In genomic region chr9:22875231-22875630, GRCm38 (mm10) we compare ENCODE assay signal across 14 mouse cellular contexts.
DNase-seq lines count a peak whose midpoint lies in the region; ATAC-seq and TF ChIP-seq lines count a peak whose summit lies in the region.
"Had no signal": no experiment of that assay in that cellular context is flagged by ENCODE, and none has a peak within 500 bp of the region (broad histone marks: within the 10 kb centered on the region; RNA-seq: fewer than 3 reads in every experiment).

No protein-coding gene starts in this region.

- no peak for TF ChIP-seq POLR2A in liver, adult 2 months (IDR thresholded peaks at IDR 0.05; ENCODE audit: extremely low read depth, insufficient read depth, low read length)
- TF ChIP-seq POLR2A in limb, embryonic 14.5 days (IDR thresholded peaks at IDR 0.05; ENCODE audit: borderline replicate concordance, extremely low read depth, insufficient read depth, insufficient read length) = no peak

- 23% methylated on average over 1 of the region's 1 CpGs for whole genome bisulfite sequencing in liver, adult 2 months
- 83% methylated on average over 1 of the region's 1 CpGs for WGBS in liver, postnatal 0 days (ENCODE audit: insufficient replicate concordance)
- WGBS in forebrain, embryonic 14.5 days = 50% methylated on average over 1 of the region's 1 CpGs
- 14% methylated on average over 1 of the region's 1 CpGs for WGBS in limb, embryonic 14.5 days

- no peak for ATAC-seq in liver, postnatal 0 days
- ATAC-seq in forebrain, embryonic 14.5 days = peak; percentile 87
- ATAC-seq in limb, embryonic 14.5 days (ENCODE audit: low FRiP score, low read depth) = no peak
- ATAC-seq: intestine, embryonic 15.5 days had no signal

- peak; percentile 11 for DNase-seq in liver, adult 2 months (ENCODE audit: extremely low read depth, low read depth, low spot score)
- DNase-seq in liver, postnatal 0 days = no peak
- peak; percentile 78 for DNase-seq in cerebellum, adult 11-12 months
- peak; percentile 88 for DNase-seq in forebrain, embryonic 14.5 days (ENCODE audit: low spot score)
- peak; percentile 45 for DNase-seq in limb, embryonic 14.5 days (ENCODE audit: low spot score)
- DNase-seq in gastrocnemius, adult 8-10 months (ENCODE audit: low spot score in 2 of 2) = no peak
- no peak for DNase-seq in lung, postnatal 25 days (ENCODE audit: low spot score)
- DNase-seq in lung, adult 18-20 months = no peak
- DNase-seq: adrenal gland, adult 8-10 months; gastrocnemius, postnatal 10 days; right cerebral cortex, adult 18-20 months had no signal

- no peaks in the 10 kb centered on the region for H3K36me3 ChIP-seq in liver, adult 2 months (ENCODE audit: control insufficient read depth, insufficient read depth, low read length)
- no peaks in the 10 kb centered on the region for H3K36me3 ChIP-seq in liver, postnatal 0 days (replicated peaks; ENCODE audit: insufficient read depth, low read length)
- H3K36me3 ChIP-seq in forebrain, embryonic 14.5 days (ENCODE audit: control insufficient read depth, insufficient read depth, low read length) = no peaks in the 10 kb centered on the region
- H3K36me3 ChIP-seq in limb, embryonic 14.5 days (ENCODE audit: control insufficient read depth, insufficient read depth, low read length) = no peaks in the 10 kb centered on the region
- H3K36me3 ChIP-seq: embryonic facial prominence, embryonic 12.5 days; heart, embryonic 13.5 days; intestine, embryonic 15.5 days had no signal

- H3K4me2 ChIP-seq in liver, postnatal 0 days (ENCODE audit: low read depth, low read length) = no peak overlapping the region
- no peak overlapping the region for H3K4me2 ChIP-seq in forebrain, embryonic 14.5 days (ENCODE audit: low read length)
- H3K4me2 ChIP-seq in limb, embryonic 14.5 days (replicated peaks; ENCODE audit: low read depth, low read length, severe bottlenecking) = no peak overlapping the region
- H3K4me2 ChIP-seq: embryonic facial prominence, embryonic 12.5 days; heart, embryonic 13.5 days; intestine, embryonic 15.5 days had no signal

- H3K9me3 ChIP-seq in liver, postnatal 0 days (ENCODE audit: low read length) = no peaks in the 10 kb centered on the region
- H3K9me3 ChIP-seq in forebrain, embryonic 14.5 days (replicated peaks; ENCODE audit: control insufficient read depth, low read length) = no peaks in the 10 kb centered on the region
- H3K9me3 ChIP-seq in limb, embryonic 14.5 days (ENCODE audit: control insufficient read depth, low read length) = no peaks in the 10 kb centered on the region
- H3K9me3 ChIP-seq: embryonic facial prominence, embryonic 12.5 days; heart, embryonic 13.5 days; intestine, embryonic 15.5 days had no signal

- H3K4me1 ChIP-seq in liver, adult 2 months (ENCODE audit: control insufficient read depth, insufficient read depth, low read length) = no peaks in the 10 kb centered on the region
- no peaks in the 10 kb centered on the region for H3K4me1 ChIP-seq in liver, postnatal 0 days (ENCODE audit: insufficient read depth)
- peaks cover 3% of the 10 kb centered on the region; the same call in 1 of the 2 replicates for H3K4me1 ChIP-seq in forebrain, embryonic 14.5 days (ENCODE audit: control insufficient read depth, insufficient read depth, low read length)
- H3K4me1 ChIP-seq in limb, embryonic 14.5 days (ENCODE audit: control insufficient read depth, insufficient read depth, low read length) = peaks cover 2% of the 10 kb centered on the region; the same call in 1 of the 2 replicates
- H3K4me1 ChIP-seq: heart, embryonic 13.5 days; intestine, embryonic 15.5 days had no signal

- H3K79me2 ChIP-seq in liver, adult 2 months (ENCODE audit: control insufficient read depth, insufficient read depth, low read length) = no peaks in the 10 kb centered on the region

- no peak overlapping the region for H3K27ac ChIP-seq in liver, adult 2 months (replicated peaks; ENCODE audit: insufficient read depth, low read depth, low read length)
- H3K27ac ChIP-seq in liver, postnatal 0 days (ENCODE audit: low read depth) = no peak overlapping the region
- no peak overlapping the region; the same call in 1 of the 2 replicates for H3K27ac ChIP-seq in forebrain, embryonic 14.5 days (ENCODE audit: low read depth, low read length)
- no peak overlapping the region for H3K27ac ChIP-seq in limb, embryonic 14.5 days (replicated peaks; ENCODE audit: low read depth, low read length)
- H3K27ac ChIP-seq: embryonic facial prominence, embryonic 12.5 days; heart, embryonic 13.5 days; intestine, embryonic 15.5 days had no signal

- H3K4me3 ChIP-seq in liver, adult 2 months (ENCODE audit: insufficient read depth, low read depth, low read length) = no peak overlapping the region
- no peak overlapping the region for H3K4me3 ChIP-seq in liver, postnatal 0 days (ENCODE audit: low read depth, low read length)
- no peak overlapping the region for H3K4me3 ChIP-seq in forebrain, embryonic 14.5 days (ENCODE audit: low read depth, low read length)
- no peak overlapping the region for H3K4me3 ChIP-seq in limb, embryonic 14.5 days (replicated peaks; ENCODE audit: low read length)
- H3K4me3 ChIP-seq: embryonic facial prominence, embryonic 12.5 days; heart, embryonic 13.5 days; intestine, embryonic 15.5 days had no signal

- no peaks in the 10 kb centered on the region for H3K27me3 ChIP-seq in liver, adult 2 months (ENCODE audit: control insufficient read depth, insufficient read depth, low read length)
- no peaks in the 10 kb centered on the region for H3K27me3 ChIP-seq in liver, postnatal 0 days (ENCODE audit: insufficient read depth, low read length)
- H3K27me3 ChIP-seq in forebrain, embryonic 14.5 days (replicated peaks; ENCODE audit: control insufficient read depth, insufficient read depth, low read length) = no peaks in the 10 kb centered on the region
- no peaks in the 10 kb centered on the region for H3K27me3 ChIP-seq in limb, embryonic 14.5 days (ENCODE audit: control insufficient read depth, insufficient read depth, low read length)
- H3K27me3 ChIP-seq: embryonic facial prominence, embryonic 12.5 days; heart, embryonic 13.5 days; intestine, embryonic 15.5 days had no signal

- TF ChIP-seq CTCF in liver, adult 2 months (IDR thresholded peaks at IDR 0.05; ENCODE audit: low read depth, low read length) = no peak
- TF ChIP-seq CTCF in liver, postnatal 0 days (IDR thresholded peaks at IDR 0.05; ENCODE audit: low read depth) = no peak

- H3K9ac ChIP-seq in liver, adult 2 months (ENCODE audit: low read depth, low read length) = no peak overlapping the region
- H3K9ac ChIP-seq in liver, postnatal 0 days (replicated peaks) = no peak overlapping the region
- H3K9ac ChIP-seq in forebrain, embryonic 14.5 days (ENCODE audit: low read length) = no peak overlapping the region
- no peak overlapping the region for H3K9ac ChIP-seq in limb, embryonic 14.5 days (ENCODE audit: low read depth, low read length, severe bottlenecking)
- H3K9ac ChIP-seq: embryonic facial prominence, embryonic 12.5 days; heart, embryonic 13.5 days; intestine, embryonic 15.5 days had no signal

- no peak for TF ChIP-seq EP300 in liver, postnatal 0 days (IDR thresholded peaks at IDR 0.05; ENCODE audit: low read depth)

Comparison
In these comparisons a context has a peak if more than half of its experiments do, and no peak if none do; other contexts are left out.
1. DNase-seq: peak in liver, adult 2 months (single experiment), cerebellum, adult 11-12 months (single experiment), forebrain, embryonic 14.5 days (single experiment) and limb, embryonic 14.5 days (single experiment); none in liver, postnatal 0 days (single experiment), gastrocnemius, adult 8-10 months (0 of 2), lung, postnatal 25 days (single experiment) and lung, adult 18-20 months (0 of 2).